Mouse (Mus musculus): ENCODE results near the gene Zranb1. TPM values are rescaled to one million over a fixed set of nuclear protein-coding genes. Genes with fewer than 3 reads are reported as not detected.

The Zranb1 gene
- total RNA-seq (2021) = 10 to 100 TPM; 43.5 to 45.2 TPM
- long read RNA-seq, experiment 1, full-length matches to known transcripts = 29 of 56 reads
- long read RNA-seq, experiment 1, partial matches to known transcripts = 4 of 56 reads
- long read RNA-seq, experiment 1, other reads (novel, unspliced or antisense) = 23 of 56 reads
- long read RNA-seq, experiment 2, full-length matches to known transcripts = 28 of 49 reads
- long read RNA-seq, experiment 2, partial matches to known transcripts = 1 of 49 reads
- long read RNA-seq, experiment 2, other reads (novel, unspliced or antisense) = 20 of 49 reads

- DNase-seq (ENCODE audit: low spot score in 2 of 2) = peak; percentile 99
These were observed at the start of gene Zranb1 for GRCm38 (mm10) chr7:132930850-132931559. Zranb1 (plus strand) TSS chr7:132931142.

DNA sequence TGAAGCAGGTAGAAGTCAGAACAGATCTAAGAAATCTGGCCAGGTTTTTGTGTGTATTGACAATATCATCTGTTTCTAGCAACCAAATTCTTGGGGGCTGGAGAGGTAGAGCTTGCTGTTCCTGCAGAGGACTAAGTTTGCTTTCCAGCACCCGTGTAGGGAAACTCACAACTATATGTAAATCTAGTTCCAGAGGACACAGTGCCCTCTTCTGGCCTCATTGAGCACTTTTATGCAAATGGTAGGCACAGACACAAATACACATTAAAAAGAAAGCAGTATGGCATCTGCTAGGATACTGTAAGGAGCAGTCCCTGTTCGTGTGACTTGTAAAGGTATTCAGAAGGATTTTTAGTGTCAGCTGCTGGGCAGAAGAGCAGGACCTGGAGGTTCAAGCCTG lies 48.6 kb upstream of the Zranb1 start:
- no peak for DNase-seq (ENCODE audit: low spot score in 2 of 2)

GRCm38 (mm10) chr7:132884031-132884430 lies 46.9 kb upstream of the Zranb1 start:
- DNase-seq (ENCODE audit: low spot score in 2 of 2) = peak; percentile 16 to 19

DNA sequence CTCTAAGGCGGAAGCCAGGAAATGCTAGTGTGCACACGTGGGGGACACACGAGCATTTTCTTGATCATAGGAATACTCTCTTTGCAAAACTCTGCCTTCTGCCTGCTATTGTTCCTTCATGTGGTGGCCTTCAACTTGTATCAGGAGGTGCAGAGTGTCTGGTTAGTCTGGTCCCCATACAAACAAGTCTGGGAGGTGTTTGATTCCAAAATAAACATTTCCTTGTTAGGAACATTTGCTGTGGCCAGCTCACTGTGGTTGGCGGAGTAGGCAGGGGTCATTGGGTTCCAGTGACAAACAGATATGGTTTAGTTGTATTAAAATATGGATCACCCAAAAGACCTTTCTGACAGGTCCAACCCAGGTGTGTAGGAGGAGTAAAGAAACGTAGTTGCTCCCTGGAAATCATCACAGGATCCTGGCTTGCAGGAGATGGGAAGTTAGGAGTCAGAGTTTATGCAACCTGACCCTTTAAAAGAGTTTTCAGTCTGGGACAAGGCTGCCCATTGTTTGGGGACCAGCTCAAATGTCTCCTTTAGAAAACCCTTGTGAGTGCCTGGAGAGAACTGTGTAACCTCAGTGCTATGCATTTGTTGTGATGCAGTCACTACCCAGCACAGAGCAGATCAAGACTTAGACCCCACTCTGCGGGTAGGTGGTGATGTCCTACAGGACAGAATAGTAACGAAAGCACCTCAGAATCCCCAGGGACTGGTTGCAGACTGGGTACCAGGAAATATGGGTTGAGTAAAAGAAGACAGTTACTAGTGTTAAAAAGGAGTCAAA lies 43.7 kb upstream of the Zranb1 start:
- no peak for DNase-seq (ENCODE audit: low spot score in 2 of 2)

GRCm38 (mm10) chr7:132888052-132888451 lies 42.9 kb upstream of the Zranb1 start:
- DNase-seq (ENCODE audit: low spot score in 2 of 2) = no peak

GRCm38 (mm10) chr7:132888518-132889249 lies 42.3 kb upstream of the Zranb1 start:
- no peak for DNase-seq (ENCODE audit: low spot score in 2 of 2)

GRCm38 (mm10) chr7:132889691-132890090 lies 41.3 kb upstream of the Zranb1 start:
- no peak for DNase-seq (ENCODE audit: low spot score in 2 of 2)

DNA sequence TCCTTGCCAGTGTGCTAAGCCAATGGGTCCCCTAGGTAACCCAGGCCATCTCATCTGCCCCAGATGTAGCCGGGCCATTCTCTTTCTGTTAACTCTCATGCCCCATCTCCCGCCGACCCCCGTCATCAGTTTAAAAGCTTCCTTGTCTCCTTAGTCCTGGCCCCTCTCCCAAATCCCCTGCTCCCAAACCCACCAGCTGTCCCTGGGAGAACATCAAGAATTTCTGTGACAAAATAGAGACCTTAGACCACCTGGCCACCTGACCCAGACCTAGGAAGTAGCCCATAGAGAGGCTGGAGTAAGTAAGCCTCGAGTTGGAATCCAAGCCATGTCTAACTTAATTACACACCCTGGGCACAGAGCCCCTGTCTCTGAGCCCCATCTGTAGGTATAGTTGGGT lies 40.7 kb upstream of the Zranb1 start:
- no peak for DNase-seq (ENCODE audit: low spot score in 2 of 2)

DNA sequence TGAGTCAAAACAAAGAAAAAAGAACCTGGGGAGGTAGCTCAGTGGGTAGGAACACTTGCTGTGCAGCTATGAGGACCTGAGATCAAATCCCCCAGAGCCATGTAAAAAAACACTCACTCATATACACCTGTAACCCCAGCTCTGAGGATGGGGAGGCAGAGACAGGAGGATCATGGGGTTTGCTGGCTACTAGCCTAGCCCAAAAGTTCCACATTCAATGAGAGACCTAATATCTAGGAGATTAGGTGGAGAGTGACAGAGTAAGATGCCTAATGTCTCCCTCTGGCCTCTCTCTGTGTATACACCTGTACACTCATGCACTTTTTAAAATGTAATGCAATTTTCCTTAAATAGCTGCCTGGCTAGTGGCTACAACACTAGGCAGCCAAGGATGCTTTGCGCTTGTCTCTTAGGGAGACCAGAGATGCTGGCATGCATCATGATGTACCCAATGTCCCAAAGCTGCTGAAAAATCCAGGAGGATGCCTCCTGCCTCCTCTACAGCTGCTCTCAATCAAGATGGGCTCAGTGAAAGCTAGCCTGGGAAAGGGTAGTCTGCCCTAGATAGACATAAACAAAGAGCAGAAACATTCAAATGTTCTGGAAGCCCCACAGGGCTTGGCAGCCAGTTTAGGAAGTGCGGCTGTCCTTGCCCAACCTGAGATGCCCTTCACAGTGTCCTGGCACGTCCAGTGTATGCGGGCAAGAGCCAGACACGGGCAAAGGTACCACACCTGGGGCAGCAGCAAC lies 39.2 kb upstream of the Zranb1 start:
- DNase-seq (ENCODE audit: low spot score in 2 of 2) = no peak

DNA sequence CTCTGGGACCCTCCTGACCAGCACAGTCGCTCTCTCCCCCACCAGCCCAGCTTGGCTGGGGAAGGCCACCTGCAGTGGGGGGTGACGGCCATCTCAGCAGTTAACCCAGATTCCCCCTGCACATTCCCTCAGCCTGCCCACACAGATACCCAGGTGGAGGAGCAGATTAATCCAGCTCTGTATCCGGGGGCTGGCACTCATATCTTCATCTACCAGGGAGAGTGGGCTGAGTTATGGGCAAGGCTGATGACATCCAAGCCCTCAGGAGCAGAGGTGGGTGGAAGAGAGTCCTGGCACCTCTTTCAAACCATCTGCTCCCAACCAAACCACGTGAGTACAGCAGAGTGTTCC lies 38.7 kb upstream of the Zranb1 start:
- peak in 1 of 2 experiments; percentile 19 for DNase-seq (ENCODE audit: low spot score in 2 of 2)

- no peak for DNase-seq (ENCODE audit: low spot score in 2 of 2)
These were observed 38.1 kb upstream of the Zranb1 start for GRCm38 (mm10) chr7:132892806-132893205.

DNA sequence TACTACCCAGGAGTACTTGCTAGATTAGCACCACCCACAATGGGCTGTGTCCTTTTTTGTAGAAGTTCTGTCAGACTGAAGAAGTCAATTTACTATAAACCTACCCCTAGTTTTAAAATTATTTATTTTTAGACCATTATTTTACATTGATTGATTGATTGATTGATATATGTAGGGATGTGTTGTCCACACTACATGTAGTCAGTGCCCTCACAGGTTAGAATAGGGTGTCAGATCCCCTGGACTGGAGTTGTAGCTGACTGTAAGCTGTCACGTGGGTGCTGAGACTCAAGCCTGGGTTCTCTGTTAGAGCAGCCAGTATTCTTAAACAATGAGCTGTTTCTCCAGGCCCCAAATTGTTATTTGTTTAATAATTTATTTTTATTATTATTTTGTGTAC lies 37.6 kb upstream of the Zranb1 start:
- no peak for DNase-seq (ENCODE audit: low spot score in 2 of 2)

GRCm38 (mm10) chr7:132894841-132895555 lies 35.9 kb upstream of the Zranb1 start:
- DNase-seq (ENCODE audit: low spot score in 2 of 2) = no peak

DNA sequence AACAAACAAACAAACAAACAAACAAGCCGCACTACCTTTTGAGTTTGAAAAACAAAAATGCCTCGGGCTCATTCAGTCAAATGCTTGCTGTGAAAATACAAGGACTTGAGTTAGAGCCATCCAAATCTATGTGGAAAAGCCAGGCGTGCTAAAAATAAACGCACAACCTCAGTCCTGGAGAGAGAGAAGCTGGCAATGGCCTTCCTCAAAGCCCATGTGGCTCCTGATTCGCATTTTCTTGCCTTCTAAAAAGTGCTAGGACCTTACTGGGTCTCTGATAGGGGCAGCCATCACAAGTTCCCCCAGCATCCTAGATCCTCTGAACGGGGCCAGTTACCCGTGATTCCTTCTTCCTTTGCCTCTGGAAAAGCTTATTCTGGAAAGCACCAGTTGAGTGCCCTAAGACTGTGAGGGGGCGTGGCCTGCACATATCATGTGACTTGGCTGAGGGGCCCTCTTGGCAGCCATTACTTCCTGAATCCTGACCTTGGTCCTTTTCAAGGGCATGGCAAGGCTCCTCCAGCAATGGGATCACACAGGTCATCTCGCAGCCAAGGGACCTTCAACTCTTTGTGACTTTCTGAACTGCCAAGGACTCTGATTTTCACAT lies 34.6 kb upstream of the Zranb1 start:
- DNase-seq (ENCODE audit: low spot score in 2 of 2) = no peak

GRCm38 (mm10) chr7:132897258-132897657 lies 33.7 kb upstream of the Zranb1 start:
- DNase-seq (ENCODE audit: low spot score in 2 of 2) = no peak

DNA sequence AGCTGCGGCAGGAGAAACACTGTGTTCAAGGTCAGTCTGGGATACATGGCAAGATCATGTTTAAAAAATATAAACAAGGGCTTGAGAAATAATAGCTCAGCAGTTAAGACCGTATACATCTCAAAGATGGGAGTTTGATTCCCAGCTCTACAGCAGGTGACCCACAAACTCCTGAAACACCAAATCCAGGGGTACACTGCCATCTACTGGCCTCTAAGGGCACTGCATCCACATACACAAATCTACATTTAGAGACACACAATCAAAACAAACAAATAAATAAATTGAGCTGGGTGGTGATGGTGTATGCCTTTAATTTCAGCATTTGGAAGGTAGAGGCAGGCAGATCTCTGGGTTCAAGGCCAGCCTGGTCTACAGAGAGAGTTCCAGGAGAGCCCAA lies 32.7 kb upstream of the Zranb1 start:
- no peak for DNase-seq (ENCODE audit: low spot score in 2 of 2)

- no peak for DNase-seq (ENCODE audit: low spot score in 2 of 2)
These were observed 30.0 kb upstream of the Zranb1 start for GRCm38 (mm10) chr7:132900826-132901531.

DNA sequence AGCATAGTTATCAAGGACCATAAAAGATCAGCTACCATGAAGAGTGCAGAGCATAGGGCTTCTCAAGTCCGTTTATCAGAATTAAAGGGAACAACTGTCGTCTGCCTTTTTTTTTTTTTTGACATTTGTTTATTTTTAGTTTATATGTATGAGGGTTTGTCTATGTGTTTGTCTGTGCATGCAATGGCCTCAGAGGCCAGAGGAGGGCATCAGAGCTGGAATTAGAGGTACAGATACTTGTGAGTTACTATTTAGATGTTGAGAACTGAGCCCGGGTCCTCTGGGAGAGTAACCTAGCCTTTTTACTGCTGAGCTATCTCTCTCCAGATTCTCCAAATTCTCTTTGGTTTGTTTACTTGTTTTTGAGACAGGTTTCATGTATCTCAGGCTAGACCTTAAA lies 27.1 kb upstream of the Zranb1 start:
- DNase-seq (ENCODE audit: low spot score in 2 of 2) = no peak

GRCm38 (mm10) chr7:132921971-132922370 lies 9.0 kb upstream of the Zranb1 start:
- no peak for DNase-seq (ENCODE audit: low spot score in 2 of 2)
